ENCODE assay signal across 8 mouse cellular contexts in genomic region chr12:80691671-80692091, GRCm38 (mm10). TPM values are rescaled to one million over a fixed set of nuclear protein-coding genes. Genes with fewer than 3 reads are reported as not detected.
A peak's percentile ranks its signal among the peaks of the same experiment; 100 is the strongest.
DNase-seq lines count a peak whose midpoint lies in the region; ATAC-seq and TF ChIP-seq lines count a peak whose summit lies in the region.

No protein-coding gene starts in this region.

- H3K9me3 ChIP-seq in neural tube, embryonic 13.5 days, result no peaks in the 10 kb centered on the region

- no peaks in the 10 kb centered on the region for H3K4me1 ChIP-seq in liver, adult 2 months (ENCODE audit: control insufficient read depth, insufficient read depth, low read length)
- peaks cover 33% of the 10 kb centered on the region for H3K4me1 ChIP-seq in neural tube, embryonic 13.5 days (replicated peaks)

- TF ChIP-seq CTCF in liver, adult 2 months (IDR thresholded peaks at IDR 0.05; ENCODE audit: low read depth, low read length), result no peak

- H3K27ac ChIP-seq in liver, adult 2 months (replicated peaks; ENCODE audit: insufficient read depth, low read depth, low read length), result no peak overlapping the region
- no peak overlapping the region for H3K27ac ChIP-seq in neural tube, embryonic 13.5 days (replicated peaks)

- intact Hi-C loops in gastrocnemius, postnatal 14 days (cut with DNase I; ENCODE audit: low total_unique reads), result no loop called here

- TF ChIP-seq POLR2A in liver, adult 2 months (IDR thresholded peaks at IDR 0.05; ENCODE audit: extremely low read depth, insufficient read depth, low read length), result no peak

- peaks cover 10% of the 10 kb centered on the region for H3K27me3 ChIP-seq in liver, adult 2 months (ENCODE audit: control insufficient read depth, insufficient read depth, low read length)
- peaks cover 57% of the 10 kb centered on the region for H3K27me3 ChIP-seq in neural tube, embryonic 13.5 days

- H3K4me2 ChIP-seq in neural tube, embryonic 13.5 days, result peak overlapping the region; percentile 61

- 29% methylated on average over 12 of the region's 12 CpGs for WGBS in liver, adult 2 months
- 16% methylated on average over 12 of the region's 12 CpGs for WGBS in large intestine, adult 2 months
- 14% methylated on average over 12 of the region's 12 CpGs for WGBS in neural tube, embryonic 13.5 days

- no peak for ATAC-seq in neural tube, embryonic 13.5 days (ENCODE audit: low read depth)
- ATAC-seq in megakaryocyte-erythroid progenitor cell, adult 5-6 weeks (replicated peaks; ENCODE audit: low FRiP score, low TSS enrichment, poor library complexity, severe bottlenecking), result no peak
- no peak for ATAC-seq in cerebellum, adult (ENCODE audit: insufficient number of reproducible peaks, low FRiP score, low TSS enrichment)

- DNase-seq in liver, adult 2 months (ENCODE audit: extremely low read depth, low read depth, low spot score), result peak; percentile 13
- DNase-seq in liver, result no peak
- DNase-seq in gastrocnemius, postnatal 14 days, result peak; percentile 28
- DNase-seq in large intestine, adult 2 months (ENCODE audit: low read depth, low spot score), result peak; percentile 54
- no peak for DNase-seq in spleen, postnatal 14 days (ENCODE audit: low spot score in 2 of 2)

- no peaks in the 10 kb centered on the region for H3K79me2 ChIP-seq in liver, adult 2 months (ENCODE audit: control insufficient read depth, insufficient read depth, low read length)

- H3K9ac ChIP-seq in liver, adult 2 months (ENCODE audit: low read depth, low read length), result no peak overlapping the region
- no peak overlapping the region for H3K9ac ChIP-seq in neural tube, embryonic 13.5 days

- no peaks in the 10 kb centered on the region for H3K36me3 ChIP-seq in liver, adult 2 months (ENCODE audit: control insufficient read depth, insufficient read depth, low read length)
- no peaks in the 10 kb centered on the region for H3K36me3 ChIP-seq in neural tube, embryonic 13.5 days

- H3K4me3 ChIP-seq in liver, adult 2 months (ENCODE audit: insufficient read depth, low read depth, low read length), result no peak overlapping the region
- H3K4me3 ChIP-seq in neural tube, embryonic 13.5 days, result peak overlapping the region; percentile 43; the same call in 1 of the 2 replicates

RNA-seq across cellular contexts. Expression of gene Plekhd1, which starts 0.7 kb away (rescaled TPM):
- 0.07 TPM in 1 of 2 replicates, not detected in the other for total RNA-seq in liver, adult 2 months (2014; rRNA removed)
- not detected in 2 replicates for polyA plus RNA-seq in liver, adult 2 months (2012; rRNA removed)
- under 1 TPM; 0.16 to 0.45 TPM for total RNA-seq in gastrocnemius, postnatal 14 days (2021)
- 0.29 and 0.30 TPM in 2 replicates for polyA plus RNA-seq in large intestine, adult 2 months (2012; rRNA removed)
- 7.1 and 7.4 TPM in 2 replicates for polyA plus RNA-seq in neural tube, embryonic 13.5 days (2015; fragmentation: Nextera tagmentation; extraction: Ambion mirVana)
- total RNA-seq in megakaryocyte-erythroid progenitor cell, adult 5-6 weeks (2014; fragmentation: Nextera tagmentation), result 0.45 TPM in 1 of 2 replicates, not detected in the other
- total RNA-seq in megakaryocyte-erythroid progenitor cell, adult 5-6 weeks (2017), result not detected in 2 replicates

RNA-seq across cellular contexts. Expression of gene Erh, which starts 47.5 kb away (rescaled TPM):
- total RNA-seq in liver, adult 2 months (2014; rRNA removed), result 17.6 and 20.4 TPM in 2 replicates
- polyA plus RNA-seq in liver, adult 2 months (2012; rRNA removed), result 18.1 and 21.2 TPM in 2 replicates
- total RNA-seq in gastrocnemius, postnatal 14 days (2021), result 10 to 100 TPM; 19.4 to 30.4 TPM
- 41.8 and 42.0 TPM in 2 replicates for polyA plus RNA-seq in large intestine, adult 2 months (2012; rRNA removed)
- polyA plus RNA-seq in neural tube, embryonic 13.5 days (2015; fragmentation: Nextera tagmentation; extraction: Ambion mirVana), result 296 and 300 TPM in 2 replicates
- 140 and 158 TPM in 2 replicates for total RNA-seq in megakaryocyte-erythroid progenitor cell, adult 5-6 weeks (2014; fragmentation: Nextera tagmentation)
- total RNA-seq in megakaryocyte-erythroid progenitor cell, adult 5-6 weeks (2017), result 103 and 142 TPM in 2 replicates

RNA-seq across cellular contexts. Expression of gene Slc39a9, which starts 48.0 kb away (rescaled TPM):
- total RNA-seq in liver, adult 2 months (2014; rRNA removed), result 20.7 and 20.8 TPM in 2 replicates
- polyA plus RNA-seq in liver, adult 2 months (2012; rRNA removed), result 46.4 and 51.4 TPM in 2 replicates
- 10 to 100 TPM in 1 of 2 experiments, 1 to 10 TPM in 1; 9.8 to 10.2 TPM for total RNA-seq in gastrocnemius, postnatal 14 days (2021)
- polyA plus RNA-seq in large intestine, adult 2 months (2012; rRNA removed), result 45.1 and 87.2 TPM in 2 replicates
- 22.0 and 22.6 TPM in 2 replicates for polyA plus RNA-seq in neural tube, embryonic 13.5 days (2015; fragmentation: Nextera tagmentation; extraction: Ambion mirVana)
- total RNA-seq in megakaryocyte-erythroid progenitor cell, adult 5-6 weeks (2014; fragmentation: Nextera tagmentation), result 19.6 and 28.4 TPM in 2 replicates
- 12.7 and 17.5 TPM in 2 replicates for total RNA-seq in megakaryocyte-erythroid progenitor cell, adult 5-6 weeks (2017)

Comparison
In these comparisons a context has a peak if more than half of its experiments do, and no peak if none do; other contexts are left out.
1. DNase-seq: peak in liver, adult 2 months (single experiment), gastrocnemius, postnatal 14 days (single experiment) and large intestine, adult 2 months (single experiment); none in liver (single experiment) and spleen, postnatal 14 days (0 of 2).